Mouse (Mus musculus) liver, postnatal 0 days (tissue): ENCODE data around the gene Ubtd1.

Experiments used
- CTCF ChIP-seq: sonication (generic); IDR thresholded peaks from 2 replicates; pipeline ENCODE4 v1.5.1; 2016; ENCODE audit warnings: antibody characterized with exemption, low read depth
- EP300 ChIP-seq: IDR thresholded peaks from 2 replicates; pipeline ENCODE4 v1.6.1; 2016; ENCODE audit warnings: antibody characterized with exemption, low read depth, mild to moderate bottlenecking

GRCm38 (mm10) chr19:42004258-42004657, 22.7 kb downstream of the Ubtd1 start:
- TF ChIP-seq CTCF (no peak), EP300 (no peak)
